11 mouse cellular contexts compared by ENCODE assay signal in the genomic region with DNA sequence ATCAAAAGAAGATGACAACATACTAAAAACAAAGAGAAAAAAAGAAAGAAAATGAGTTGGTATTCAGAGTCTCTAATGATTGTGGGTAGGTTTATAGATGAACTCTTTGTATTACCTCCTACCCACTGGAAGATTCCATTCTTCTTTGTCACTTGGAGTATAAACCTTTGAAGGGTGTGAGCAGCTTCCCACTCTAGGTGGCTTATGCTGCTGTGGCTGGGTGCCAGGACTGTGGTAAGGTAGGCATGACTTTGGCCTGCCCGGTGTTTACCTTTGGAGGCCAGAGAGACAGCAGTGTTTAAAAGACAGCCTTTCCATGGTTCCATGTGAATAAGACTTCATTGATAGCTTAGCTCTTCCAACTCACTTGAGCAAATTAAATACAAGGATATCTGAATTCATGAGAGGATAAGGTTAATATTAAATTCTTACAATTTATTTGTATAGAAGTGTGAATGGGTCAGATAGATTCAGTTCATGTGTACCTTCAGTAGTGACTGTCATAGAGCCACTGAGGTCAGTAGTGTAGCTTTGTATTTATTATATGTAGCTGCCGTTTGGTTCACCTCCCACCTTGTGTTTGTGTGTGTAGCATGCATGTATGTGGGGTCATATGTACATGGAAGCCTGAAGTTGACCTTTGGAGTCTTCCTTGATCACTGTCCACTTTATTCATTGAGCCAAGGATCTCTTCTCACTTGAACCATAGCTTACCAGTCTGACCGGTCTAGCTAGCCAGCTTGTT. TPM values are rescaled to one million over a fixed set of nuclear protein-coding genes. Genes with fewer than 3 reads are reported as not detected.
DNase-seq lines count a peak whose midpoint lies in the region; ATAC-seq and TF ChIP-seq lines count a peak whose summit lies in the region.
"Had no signal": no experiment of that assay in that cellular context is flagged by ENCODE, and none has a peak within 500 bp of the region (broad histone marks: within the 10 kb centered on the region; RNA-seq: fewer than 3 reads in every experiment).

No protein-coding gene starts in this region.

- peaks cover 3% of the 10 kb centered on the region; the same call in 1 of the 2 replicates for H3K36me3 ChIP-seq in kidney, adult 2 months (ENCODE audit: control insufficient read depth, insufficient read depth, low read length)
- H3K36me3 ChIP-seq in kidney, embryonic 15.5 days = no peaks in the 10 kb centered on the region

- no peaks in the 10 kb centered on the region for H3K27me3 ChIP-seq in kidney, adult 2 months (replicated peaks; ENCODE audit: control insufficient read depth, insufficient read depth, low read length)
- H3K27me3 ChIP-seq in kidney, embryonic 15.5 days = no peaks in the 10 kb centered on the region
- H3K27me3 ChIP-seq: liver, embryonic 13.5 days had no signal

- ATAC-seq in kidney, embryonic 15.5 days (replicated peaks; ENCODE audit: low FRiP score) = no peak
- ATAC-seq: forebrain, postnatal 0 days had no signal

- 56% methylated on average over 3 of the region's 3 CpGs for WGBS in kidney, adult 2 months
- WGBS in kidney, embryonic 15.5 days = 90% methylated on average over 3 of the region's 3 CpGs

- H3K4me1 ChIP-seq in kidney, adult 2 months (ENCODE audit: control insufficient read depth, insufficient read depth, low read length) = peaks cover 52% of the 10 kb centered on the region
- H3K4me1 ChIP-seq in kidney, embryonic 15.5 days = peaks cover 16% of the 10 kb centered on the region
- peaks cover 24% of the 10 kb centered on the region for H3K4me1 ChIP-seq in brown adipose tissue, adult 24 weeks (ENCODE audit: control insufficient read depth, insufficient read depth, insufficient read length, low read length)

- DNase-seq in kidney, adult 2 months = peak; percentile 84
- peak; percentile 67 for DNase-seq in kidney, adult 9 months
- DNase-seq in lung, postnatal 25 days (ENCODE audit: low spot score) = peak; percentile 73
- DNase-seq in right cerebral cortex, adult 18-20 months = no peak
- DNase-seq in gastrocnemius, adult 18-20 months (ENCODE audit: low spot score) = no peak
- no peak for DNase-seq in frontal cortex, postnatal 14 days (ENCODE audit: low spot score in 2 of 2)
- DNase-seq: forebrain, postnatal 0 days; liver, embryonic 13.5 days; right cerebral cortex, postnatal 4 days had no signal

- no peak for TF ChIP-seq POLR2A in kidney, adult 2 months (IDR thresholded peaks at IDR 0.05; ENCODE audit: low read depth, low read length)

- H3K27ac ChIP-seq in kidney, adult 2 months (ENCODE audit: insufficient read depth, low read depth, low read length) = peak overlapping the region; percentile 45
- H3K27ac ChIP-seq in kidney, embryonic 15.5 days = no peak overlapping the region
- H3K27ac ChIP-seq in brown adipose tissue, adult 24 weeks (replicated peaks; ENCODE audit: low read depth, low read length) = peak overlapping the region; percentile 91
- H3K27ac ChIP-seq: liver, embryonic 13.5 days had no signal

- no peak overlapping the region for H3K4me2 ChIP-seq in kidney, embryonic 15.5 days
- H3K4me2 ChIP-seq: liver, embryonic 13.5 days had no signal

- no peak overlapping the region for H3K9ac ChIP-seq in kidney, embryonic 15.5 days
- H3K9ac ChIP-seq: forebrain, postnatal 0 days; liver, embryonic 13.5 days had no signal

- H3K4me3 ChIP-seq in kidney, adult 2 months (ENCODE audit: insufficient read depth, low read depth, low read length) = no peak overlapping the region
- no peak overlapping the region for H3K4me3 ChIP-seq in kidney, embryonic 15.5 days (replicated peaks)
- no peak overlapping the region for H3K4me3 ChIP-seq in brown adipose tissue, adult 24 weeks (ENCODE audit: insufficient read depth, low read depth, low read length)
- H3K4me3 ChIP-seq: liver, embryonic 13.5 days had no signal

- no peaks in the 10 kb centered on the region for H3K9me3 ChIP-seq in kidney, embryonic 15.5 days (replicated peaks)
- H3K9me3 ChIP-seq: liver, embryonic 13.5 days had no signal

- no peak for TF ChIP-seq CTCF in kidney, adult 2 months (conservative IDR thresholded peaks at IDR 0.05; ENCODE audit: insufficient read depth, insufficient read length, low read depth, low read length)

RNA-seq across cellular contexts. Expression of a gene that starts 44.0 kb away (rescaled TPM):
- 65.5 and 80.0 TPM in 2 replicates for polyA plus RNA-seq in kidney, adult 2 months (2012; rRNA removed)
- polyA plus RNA-seq in kidney, embryonic 15.5 days (2015; fragmentation: Nextera tagmentation; extraction: Ambion mirVana) = 15.2 and 15.6 TPM in 2 replicates
- 12.1 and 13.8 TPM in 2 replicates for polyA plus RNA-seq in brown adipose tissue, adult 24 weeks (2012; ENCODE audit: insufficient read depth, insufficient read length, missing spikeins)
- total RNA-seq in gastrocnemius, adult 18-20 months (2021) = 10 to 100 TPM; 39.3 to 43.9 TPM

Comparison
In these comparisons a context has a peak if more than half of its experiments do, and no peak if none do; other contexts are left out.
1. DNase-seq: peak in kidney, adult 2 months (single experiment), kidney, adult 9 months (single experiment) and lung, postnatal 25 days (single experiment); none in right cerebral cortex, adult 18-20 months (single experiment), gastrocnemius, adult 18-20 months (single experiment) and frontal cortex, postnatal 14 days (0 of 2).